Mouse (Mus musculus) hindlimb bud, embryonic 11.5 days (tissue): ENCODE measurements around the gene Noct.

Experiments used
- DNase-seq: peaks from one replicate; pipeline ENCODE4 v3.0.0-alpha.2; 2012; ENCODE audit warnings: low read depth, low spot score; ENCODE audit errors: extremely low spot score

Gene Noct

DNA sequence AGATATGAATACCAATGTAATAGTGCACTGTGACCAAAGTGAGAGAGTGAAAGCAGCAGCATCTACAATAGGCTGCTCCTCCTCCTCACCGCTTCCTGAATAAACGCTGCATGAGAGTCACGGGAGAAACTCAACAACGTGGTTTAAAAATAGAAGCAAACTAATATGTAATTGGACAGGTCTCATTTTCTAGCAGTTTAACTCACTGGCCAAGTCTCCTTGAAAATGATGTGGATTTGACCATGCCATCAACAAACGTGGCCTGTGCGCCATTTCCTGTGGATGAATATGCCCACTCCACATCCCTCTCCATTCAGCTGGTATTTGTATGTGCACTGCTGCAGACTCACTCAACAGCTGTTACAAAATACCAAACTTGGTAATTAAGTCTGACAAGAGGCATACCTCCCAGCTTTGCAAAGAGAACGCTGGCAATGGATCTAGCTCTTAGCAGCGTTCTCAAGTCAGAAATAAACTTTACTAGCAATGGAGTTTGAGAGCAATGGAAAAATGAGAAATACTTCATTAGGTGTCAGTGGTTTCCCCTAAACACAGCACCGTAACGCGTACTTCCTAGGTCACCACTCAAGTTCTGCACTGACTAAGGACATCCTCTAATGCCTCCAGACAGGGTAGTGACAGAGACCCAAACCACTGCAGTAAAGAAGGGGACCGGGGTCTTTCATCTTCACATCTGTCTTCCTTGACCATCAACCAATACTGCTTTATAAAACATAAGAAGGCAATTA lies 46.0 kb downstream of the Noct start:
- DNase-seq: no peak

DNA sequence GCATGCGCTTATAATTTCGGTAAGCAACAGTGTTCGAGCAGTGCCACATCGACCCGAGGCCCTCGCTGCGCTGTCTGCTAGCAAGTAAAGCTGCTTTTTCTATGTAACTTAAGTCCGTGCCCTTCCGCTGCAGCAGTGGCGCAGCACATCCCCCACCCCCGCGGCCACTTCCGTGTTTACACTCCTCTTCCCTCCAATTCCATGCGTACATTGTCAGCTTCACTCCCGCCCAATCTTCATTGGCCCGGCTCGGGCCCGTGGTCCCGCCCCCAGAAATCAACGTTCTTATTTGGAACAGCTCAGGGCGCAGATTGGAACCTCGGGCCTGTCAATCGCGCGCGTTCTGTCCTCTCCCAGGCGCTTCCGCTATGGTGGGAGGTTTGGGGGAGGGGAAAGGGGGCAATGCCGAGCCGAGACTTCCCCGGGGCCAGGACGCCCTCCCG lies 51.7 kb downstream of the Noct start:
- DNase-seq: peak; percentile 95

DNA sequence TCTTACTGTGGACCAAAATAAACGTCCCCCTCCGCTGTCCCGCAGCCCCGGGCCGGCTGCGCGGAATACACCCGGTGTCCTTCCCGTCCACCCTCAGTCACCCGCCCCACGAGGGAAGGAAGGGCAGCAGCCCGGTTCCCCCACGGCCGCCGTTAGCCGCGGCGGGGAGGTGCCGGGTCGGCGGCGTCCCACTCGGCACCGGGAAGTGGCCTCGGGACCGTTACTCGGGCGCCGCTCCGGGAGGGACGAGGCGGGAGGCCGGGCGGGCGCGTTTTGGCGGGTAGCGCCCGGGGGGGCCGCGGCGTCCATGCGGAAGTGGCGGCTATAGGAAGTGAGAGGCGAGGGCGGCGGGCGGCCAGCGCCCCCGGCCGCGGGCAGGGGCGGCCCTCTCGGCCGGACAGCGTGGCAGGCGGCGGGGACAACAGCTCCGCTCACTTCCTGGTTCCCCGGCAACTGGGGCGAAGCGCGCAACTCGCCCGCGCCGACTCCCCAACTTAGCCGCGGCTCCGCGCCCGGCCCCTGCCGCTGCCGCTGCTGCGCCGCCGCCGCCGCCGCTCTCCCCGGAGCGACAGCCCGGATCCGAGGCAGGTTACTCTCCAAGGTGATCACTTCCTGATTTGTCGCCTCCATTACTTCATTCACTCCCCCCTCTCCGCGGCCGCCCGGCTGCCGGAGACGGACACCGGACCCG lies 52.3 kb downstream of the Noct start:
- DNase-seq: no peak

DNA sequence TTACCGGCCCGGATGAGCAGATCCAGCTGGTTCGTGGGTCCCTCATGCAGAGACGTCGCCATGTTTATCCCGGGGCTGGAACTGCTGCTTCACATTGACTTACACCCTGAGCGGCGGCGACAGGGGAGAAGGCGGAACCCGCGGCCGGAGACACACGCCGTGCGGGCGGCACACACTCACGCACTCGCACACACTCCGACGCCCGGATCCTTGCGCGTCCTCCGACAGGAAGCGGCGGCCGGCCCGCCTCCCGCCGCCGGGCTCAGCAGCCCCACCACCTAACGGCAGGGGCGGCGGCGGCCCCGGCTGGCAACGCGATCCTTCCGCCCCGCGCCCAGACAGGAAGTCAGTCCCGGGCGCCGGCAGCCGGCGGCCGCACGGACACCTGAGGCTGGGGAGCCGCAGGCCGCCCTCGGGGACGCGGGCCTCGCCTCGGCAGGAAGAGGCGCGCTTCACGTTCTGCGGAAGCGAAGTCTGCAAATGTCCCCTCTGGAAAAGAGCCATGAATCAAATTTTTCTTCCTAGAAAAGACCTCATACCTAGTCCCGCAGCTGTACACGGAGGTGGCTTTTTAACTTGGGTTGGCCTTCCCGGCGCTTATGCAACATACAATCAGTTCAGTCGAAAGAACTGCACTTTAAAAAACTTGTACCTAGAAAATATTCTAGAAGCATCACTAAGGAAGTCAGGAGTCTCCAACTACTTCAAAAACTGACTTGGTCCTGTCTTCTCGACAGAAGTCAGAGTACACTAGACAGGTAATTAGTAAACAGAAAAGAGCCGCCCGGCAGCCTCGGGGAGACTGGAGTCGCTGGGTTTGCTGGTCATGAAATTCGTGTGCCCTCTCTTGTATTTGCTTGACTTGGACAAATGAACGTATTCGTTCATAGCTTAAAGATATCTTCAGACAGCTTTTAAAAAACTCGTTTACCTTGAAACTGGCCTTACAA lies 53.2 kb downstream of the Noct start:
- DNase-seq: no peak

DNA sequence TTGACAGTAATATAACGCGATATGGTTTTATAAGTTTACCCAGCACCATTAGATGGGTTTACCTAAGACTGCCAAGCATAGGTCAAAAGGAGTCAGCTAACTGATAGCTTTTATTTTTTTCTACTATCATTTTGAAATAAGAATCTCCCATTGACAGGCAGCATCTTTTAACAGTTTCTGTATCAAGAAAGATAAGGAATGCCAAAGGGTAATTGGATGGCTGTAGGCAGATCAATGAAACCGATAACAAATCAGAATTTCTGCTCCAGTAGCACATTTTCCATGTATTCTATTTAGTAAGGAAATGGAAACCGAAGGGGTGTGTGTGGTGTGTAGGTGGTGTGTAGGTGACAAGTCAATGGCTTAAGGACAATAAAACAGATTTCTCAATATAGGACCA lies 54.2 kb downstream of the Noct start:
- no peak for DNase-seq

DNA sequence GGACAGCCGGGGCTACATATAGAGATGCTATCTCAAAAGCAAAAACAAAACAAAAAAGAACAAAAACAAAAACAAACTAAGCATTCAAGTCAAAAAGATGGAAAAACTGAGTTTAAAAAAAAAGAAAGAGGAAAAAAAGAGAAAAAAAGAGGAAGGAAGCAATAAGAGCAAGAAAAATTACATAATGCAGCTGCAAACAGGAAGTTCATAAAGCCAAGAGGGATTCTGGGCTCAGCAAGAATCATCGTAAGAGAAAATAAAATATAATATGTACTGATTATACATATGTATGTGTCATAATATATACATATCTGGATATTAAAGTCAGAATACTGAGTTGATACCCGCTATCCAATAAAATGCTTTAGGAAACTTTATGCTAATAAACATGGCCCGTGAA lies 57.5 kb downstream of the Noct start:
- DNase-seq: no peak

DNA sequence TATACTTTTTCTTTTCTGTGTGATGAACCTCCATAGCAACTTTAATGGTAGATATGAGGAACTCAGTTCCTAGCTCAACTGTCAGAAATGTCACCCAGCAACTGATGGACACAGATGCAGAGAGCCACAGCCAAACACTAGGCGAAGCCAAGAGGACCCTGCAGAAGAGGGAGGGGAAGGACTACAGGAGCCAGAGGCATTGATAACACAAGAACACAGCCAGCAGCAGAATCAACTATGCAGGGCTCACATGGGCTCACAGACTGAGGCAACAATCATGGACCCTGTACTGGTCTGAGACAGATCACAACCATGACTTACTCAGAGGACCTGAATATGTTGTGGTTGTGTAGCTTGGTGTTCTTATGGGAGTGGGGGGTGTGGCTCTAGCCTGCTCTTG lies 60.1 kb downstream of the Noct start:
- DNase-seq: no peak

DNA sequence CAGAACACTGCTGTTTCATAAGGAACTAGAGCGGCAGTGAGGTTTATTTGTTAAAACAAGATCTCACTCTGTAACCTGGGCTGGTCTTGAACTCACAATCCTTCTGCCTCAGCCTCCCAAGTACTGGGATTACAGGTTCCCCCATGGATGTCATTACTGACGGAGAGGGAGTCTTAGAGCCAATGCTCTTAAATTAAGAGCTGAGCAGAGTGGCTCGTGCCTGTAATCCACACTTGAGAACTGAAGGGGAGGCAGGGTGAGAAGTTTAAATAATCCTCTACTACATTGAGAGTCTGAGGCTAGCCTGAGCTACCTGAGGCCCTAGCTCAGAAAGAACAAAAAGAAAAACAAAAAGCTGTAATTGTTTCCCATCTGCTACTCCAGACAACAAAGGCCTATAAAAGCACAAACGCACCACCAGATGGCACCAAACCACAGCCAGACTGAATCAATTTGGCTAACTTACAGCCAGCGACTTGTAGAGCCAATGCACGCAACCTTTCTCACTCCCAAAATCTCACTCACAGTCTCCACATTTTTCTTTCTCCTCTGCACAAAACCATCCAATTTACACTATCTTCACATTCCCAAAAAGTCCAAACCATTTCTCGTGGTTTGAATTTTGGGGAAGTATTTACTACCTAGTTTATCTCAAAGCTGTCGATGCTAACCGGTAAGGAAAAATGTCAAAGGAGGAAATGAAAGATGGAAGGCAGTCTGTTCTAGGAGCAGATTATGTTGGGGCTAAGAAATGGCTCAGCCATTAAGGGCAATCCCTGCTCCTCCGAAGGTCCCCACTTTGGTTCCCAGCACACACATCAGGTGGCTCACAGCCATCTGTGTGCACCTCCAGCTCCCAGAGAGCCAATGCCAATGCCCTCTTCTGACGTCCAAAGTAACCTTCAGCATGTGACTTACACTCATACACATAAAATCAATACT lies 64.9 kb downstream of the Noct start:
- peak; percentile 91 for DNase-seq

DNA sequence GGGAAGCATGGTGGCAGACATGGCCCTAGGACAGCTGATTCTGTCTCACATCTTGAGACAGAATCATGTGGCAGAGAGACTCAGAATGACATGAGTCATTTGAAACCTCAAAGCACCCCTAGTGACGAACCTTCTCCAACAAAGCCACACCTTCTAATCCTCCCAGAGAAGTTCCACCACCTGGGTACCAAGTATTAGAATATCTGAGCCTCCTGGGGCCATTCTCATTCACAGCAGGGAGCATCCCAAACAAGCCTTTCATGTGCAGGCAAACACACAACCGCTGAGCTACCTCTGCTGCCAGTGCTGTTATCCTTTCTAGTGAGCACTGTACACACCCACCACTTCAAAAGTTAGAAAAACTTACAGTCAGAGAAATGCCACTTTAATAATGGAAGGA lies 70.0 kb downstream of the Noct start:
- no peak for DNase-seq

DNA sequence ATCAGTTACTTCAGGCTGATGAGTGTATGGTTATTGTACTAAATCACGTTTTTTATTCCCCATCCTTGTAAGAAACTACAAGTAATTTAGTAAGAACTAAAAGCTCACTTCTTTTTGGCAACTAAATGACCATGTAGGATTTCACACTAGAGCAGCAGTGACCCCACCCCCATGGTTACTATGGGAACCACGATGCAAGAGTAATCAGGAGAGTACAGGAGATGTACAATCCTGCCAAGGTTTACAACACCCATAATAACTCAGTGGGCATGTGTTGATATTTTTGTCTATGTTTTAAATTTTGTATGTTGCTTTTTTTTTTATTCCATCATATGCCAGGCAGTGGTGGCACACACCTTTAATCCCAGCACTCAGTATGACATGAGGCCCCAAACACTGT lies 71.0 kb downstream of the Noct start:
- DNase-seq: no peak

DNA sequence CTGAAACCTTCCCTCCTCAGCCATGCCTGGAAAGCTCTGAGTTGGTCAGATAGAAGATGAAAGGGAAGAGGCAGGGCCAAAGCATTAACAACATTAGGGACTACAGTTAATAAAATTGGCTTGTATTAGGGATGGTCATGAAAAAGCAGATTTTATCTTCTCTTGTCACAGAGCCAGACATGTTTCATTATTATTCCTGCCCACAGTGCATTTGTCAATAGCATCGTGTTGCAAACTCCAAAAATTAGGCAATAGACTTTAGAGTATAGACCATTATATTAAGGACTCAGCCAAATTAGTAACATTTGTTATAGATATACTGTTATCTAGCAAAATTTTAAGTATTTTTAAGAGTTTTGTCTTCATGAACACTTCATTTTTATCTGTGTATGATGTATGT lies 72.5 kb downstream of the Noct start:
- no peak for DNase-seq
